Mouse (Mus musculus): ENCODE measurements at regions not wholly inside any gene's neighbourhood (a gene's known extent, or its start where the extent isn't known, plus 50 kb on each side); places are given as distances from the start of the nearest gene placed in this dataset.

DNA sequence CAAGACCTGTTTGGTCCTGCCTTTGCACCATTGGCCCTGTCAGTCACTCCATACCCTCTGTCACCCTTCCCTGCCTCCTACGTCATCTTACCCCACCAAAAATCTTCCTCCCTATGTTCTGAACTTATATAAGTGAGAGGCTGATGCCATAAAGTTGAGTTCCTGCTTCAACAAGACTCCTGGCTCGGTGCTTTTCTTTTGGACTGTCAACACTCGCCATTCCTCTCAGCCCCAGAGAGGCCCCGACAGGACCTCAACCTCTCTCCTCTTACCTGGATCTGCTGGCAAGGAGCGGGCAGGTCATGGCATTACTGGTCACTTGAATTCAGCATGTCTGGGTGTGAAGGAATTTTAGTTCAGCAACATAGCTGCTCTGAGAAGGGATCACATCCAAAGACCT, 86.9 kb downstream of the Rnd3 start:
- Histone ChIP-seq H3K9ac (replicated peaks; ENCODE audit: low read depth, low read length) (no peak overlapping the region), H3K4me3 (ENCODE audit: low read depth, low read length) (no peak overlapping the region), H3K9me3 (replicated peaks; ENCODE audit: control insufficient read depth, low read length) (no peaks in the 10 kb centered on the region), H3K4me2 (ENCODE audit: low read depth, low read length) (no peak overlapping the region), H3K27me3 (ENCODE audit: control insufficient read depth, insufficient read depth, low read length) (no peaks in the 10 kb centered on the region), H3K36me3 (replicated peaks; ENCODE audit: control insufficient read depth, insufficient read depth, low read length) (no peaks in the 10 kb centered on the region), H3K27ac (ENCODE audit: low read depth) (no peak overlapping the region), H3K4me1 (ENCODE audit: control insufficient read depth, insufficient read depth) (no peaks in the 10 kb centered on the region)
- TF ChIP-seq EP300 (IDR thresholded peaks at IDR 0.05; ENCODE audit: low read depth) (no peak), CTCF (IDR thresholded peaks at IDR 0.05; ENCODE audit: low read depth) (no peak)
- DNase-seq (ENCODE audit: low spot score): no peak
- no peak for ATAC-seq (ENCODE audit: insufficient read depth, low read depth)
- 83% methylated on average over 5 of the region's 5 CpGs for WGBS

DNA sequence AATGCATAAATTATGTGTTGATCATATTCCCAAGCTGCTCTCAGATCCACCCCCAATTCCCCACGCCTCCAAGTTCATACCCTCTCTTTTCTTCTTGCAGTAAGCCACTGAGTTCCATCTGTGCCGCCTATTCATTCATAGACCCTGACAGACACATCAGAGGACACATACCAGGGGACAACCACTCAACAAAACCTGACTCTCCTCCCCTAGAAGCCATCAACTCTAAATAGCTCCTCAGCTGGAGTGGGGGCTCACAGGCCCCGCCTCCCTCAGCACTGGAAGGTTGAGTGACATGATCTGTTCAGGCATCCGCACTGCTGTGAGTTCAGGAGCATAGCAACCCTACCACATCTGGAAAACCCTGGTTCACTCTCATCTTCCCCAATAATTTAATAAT, 90.8 kb downstream of the Rnd3 start:
- Histone ChIP-seq H3K27me3 (ENCODE audit: control insufficient read depth, insufficient read depth, low read length) (no peaks in the 10 kb centered on the region), H3K36me3 (replicated peaks; ENCODE audit: control insufficient read depth, insufficient read depth, low read length) (no peaks in the 10 kb centered on the region), H3K27ac (ENCODE audit: low read depth) (no peak overlapping the region), H3K9ac (replicated peaks; ENCODE audit: low read depth, low read length) (no peak overlapping the region), H3K4me1 (ENCODE audit: control insufficient read depth, insufficient read depth) (no peaks in the 10 kb centered on the region), H3K4me3 (ENCODE audit: low read depth, low read length) (no peak overlapping the region), H3K9me3 (replicated peaks; ENCODE audit: control insufficient read depth, low read length) (no peaks in the 10 kb centered on the region), H3K4me2 (ENCODE audit: low read depth, low read length) (no peak overlapping the region)
- TF ChIP-seq EP300 (IDR thresholded peaks at IDR 0.05; ENCODE audit: low read depth) (no peak), CTCF (IDR thresholded peaks at IDR 0.05; ENCODE audit: low read depth) (no peak)
- ATAC-seq (ENCODE audit: insufficient read depth, low read depth): no peak
- DNase-seq (ENCODE audit: low spot score): no peak
- 47% methylated on average over 4 of the region's 4 CpGs for WGBS

DNA sequence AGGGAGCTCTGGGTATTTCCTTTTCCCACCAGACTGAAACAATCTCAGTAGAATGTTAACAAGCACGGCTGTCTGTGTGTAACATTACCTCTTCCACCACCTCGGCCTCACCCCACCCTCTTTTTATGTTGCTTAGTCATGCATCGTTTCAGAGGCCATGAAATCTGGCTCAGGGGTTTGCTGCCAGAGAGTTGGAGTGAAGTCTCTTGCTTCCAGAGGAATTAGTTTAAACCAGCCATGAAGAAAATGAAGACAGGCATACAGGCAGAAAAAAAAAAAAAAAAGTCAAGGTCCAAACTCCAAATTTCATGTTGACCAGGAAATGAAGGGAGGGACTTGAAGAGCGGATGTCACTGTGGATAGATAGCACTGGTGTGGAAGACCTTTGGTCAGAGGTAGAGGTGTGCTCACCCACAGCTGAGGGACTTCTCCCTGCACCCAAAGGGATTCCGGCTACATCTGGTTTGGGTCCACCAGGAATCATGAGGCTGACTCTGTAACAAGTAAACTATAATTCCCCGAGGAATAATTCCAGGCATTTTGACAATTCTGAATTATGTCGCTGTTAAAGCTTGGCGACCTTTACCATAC, 92.7 kb downstream of the Rnd3 start:
- DNase-seq (ENCODE audit: low spot score): no peak
- Histone ChIP-seq H3K27ac (ENCODE audit: low read depth) (no peak overlapping the region), H3K4me3 (ENCODE audit: low read depth, low read length) (no peak overlapping the region), H3K4me1 (ENCODE audit: control insufficient read depth, insufficient read depth) (no peaks in the 10 kb centered on the region), H3K9ac (replicated peaks; ENCODE audit: low read depth, low read length) (no peak overlapping the region), H3K9me3 (replicated peaks; ENCODE audit: control insufficient read depth, low read length) (no peaks in the 10 kb centered on the region), H3K4me2 (ENCODE audit: low read depth, low read length) (no peak overlapping the region), H3K27me3 (ENCODE audit: control insufficient read depth, insufficient read depth, low read length) (no peaks in the 10 kb centered on the region), H3K36me3 (replicated peaks; ENCODE audit: control insufficient read depth, insufficient read depth, low read length) (no peaks in the 10 kb centered on the region)
- TF ChIP-seq CTCF (IDR thresholded peaks at IDR 0.05; ENCODE audit: low read depth) (no peak), EP300 (IDR thresholded peaks at IDR 0.05; ENCODE audit: low read depth) (no peak)
- WGBS: 63% methylated on average over 8 of the region's 8 CpGs
- no peak for ATAC-seq (ENCODE audit: insufficient read depth, low read depth)

DNA sequence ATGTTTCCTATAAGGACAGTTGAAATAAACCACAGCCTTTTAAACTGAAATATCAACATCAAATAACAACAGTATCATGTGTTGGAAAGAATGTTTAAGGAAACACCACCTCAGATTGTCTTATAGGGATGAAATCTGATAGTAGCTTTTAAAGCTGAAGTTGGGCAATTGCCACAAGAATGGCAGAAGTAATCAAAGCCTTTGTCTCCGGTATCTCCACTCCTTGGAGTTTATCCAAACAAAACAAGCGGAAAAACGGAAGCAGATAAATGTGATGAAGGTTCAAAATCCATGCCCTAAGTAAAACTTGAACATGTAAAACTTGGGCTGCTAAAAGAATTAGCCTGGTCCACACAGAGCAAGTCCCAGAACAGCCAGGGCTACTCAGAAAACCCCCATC, 93.6 kb downstream of the Rnd3 start:
- H3K27ac ChIP-seq (ENCODE audit: low read depth): no peak overlapping the region
- no peak for TF ChIP-seq CTCF (IDR thresholded peaks at IDR 0.05; ENCODE audit: low read depth)
- no peak for TF ChIP-seq EP300 (IDR thresholded peaks at IDR 0.05; ENCODE audit: low read depth)
- no peaks in the 10 kb centered on the region for H3K36me3 ChIP-seq (replicated peaks; ENCODE audit: control insufficient read depth, insufficient read depth, low read length)
- no peaks in the 10 kb centered on the region for H3K27me3 ChIP-seq (ENCODE audit: control insufficient read depth, insufficient read depth, low read length)
- no peak overlapping the region for H3K4me2 ChIP-seq (ENCODE audit: low read depth, low read length)
- H3K4me1 ChIP-seq (ENCODE audit: control insufficient read depth, insufficient read depth): no peaks in the 10 kb centered on the region
- H3K4me3 ChIP-seq (ENCODE audit: low read depth, low read length): no peak overlapping the region
- no peak overlapping the region for H3K9ac ChIP-seq (replicated peaks; ENCODE audit: low read depth, low read length)
- WGBS: 45% methylated on average over 3 of the region's 3 CpGs
- DNase-seq (ENCODE audit: low spot score) (no peak), ATAC-seq (ENCODE audit: insufficient read depth, low read depth) (no peak)
- H3K9me3 ChIP-seq (replicated peaks; ENCODE audit: control insufficient read depth, low read length): no peaks in the 10 kb centered on the region

DNA sequence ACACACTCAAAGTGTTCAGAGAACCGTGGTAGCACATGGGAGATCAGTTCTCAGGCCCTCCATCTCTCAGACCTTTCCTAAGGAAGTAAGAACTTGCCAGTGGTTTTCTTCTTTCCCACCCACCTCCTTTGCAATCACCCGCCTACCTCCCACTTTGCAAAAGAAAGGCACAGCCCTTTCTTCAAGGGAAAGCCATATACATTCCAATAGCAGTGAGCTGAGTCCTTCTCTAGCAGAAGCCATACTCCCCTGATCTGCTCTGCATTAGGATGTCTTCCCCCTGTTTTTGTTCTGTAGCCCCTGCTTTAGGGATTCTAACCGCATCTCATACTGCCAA, 99.1 kb downstream of the Rnd3 start:
- no peak for TF ChIP-seq CTCF (IDR thresholded peaks at IDR 0.05; ENCODE audit: low read depth)
- TF ChIP-seq EP300 (IDR thresholded peaks at IDR 0.05; ENCODE audit: low read depth): no peak
- ATAC-seq (ENCODE audit: insufficient read depth, low read depth): no peak
- peaks cover 5% of the 10 kb centered on the region; the same call in 1 of the 2 replicates for H3K4me1 ChIP-seq (ENCODE audit: control insufficient read depth, insufficient read depth)
- H3K36me3 ChIP-seq (replicated peaks; ENCODE audit: control insufficient read depth, insufficient read depth, low read length): no peaks in the 10 kb centered on the region
- no peak overlapping the region for H3K4me2 ChIP-seq (ENCODE audit: low read depth, low read length)
- no peaks in the 10 kb centered on the region for H3K9me3 ChIP-seq (replicated peaks; ENCODE audit: control insufficient read depth, low read length)
- no peak for DNase-seq (ENCODE audit: low spot score)
- no peak overlapping the region for H3K4me3 ChIP-seq (ENCODE audit: low read depth, low read length)
- no peak overlapping the region for H3K9ac ChIP-seq (replicated peaks; ENCODE audit: low read depth, low read length)
- 69% methylated on average over 3 of the region's 3 CpGs for WGBS
- no peaks in the 10 kb centered on the region for H3K27me3 ChIP-seq (ENCODE audit: control insufficient read depth, insufficient read depth, low read length)
- no peak overlapping the region for H3K27ac ChIP-seq (ENCODE audit: low read depth)

DNA sequence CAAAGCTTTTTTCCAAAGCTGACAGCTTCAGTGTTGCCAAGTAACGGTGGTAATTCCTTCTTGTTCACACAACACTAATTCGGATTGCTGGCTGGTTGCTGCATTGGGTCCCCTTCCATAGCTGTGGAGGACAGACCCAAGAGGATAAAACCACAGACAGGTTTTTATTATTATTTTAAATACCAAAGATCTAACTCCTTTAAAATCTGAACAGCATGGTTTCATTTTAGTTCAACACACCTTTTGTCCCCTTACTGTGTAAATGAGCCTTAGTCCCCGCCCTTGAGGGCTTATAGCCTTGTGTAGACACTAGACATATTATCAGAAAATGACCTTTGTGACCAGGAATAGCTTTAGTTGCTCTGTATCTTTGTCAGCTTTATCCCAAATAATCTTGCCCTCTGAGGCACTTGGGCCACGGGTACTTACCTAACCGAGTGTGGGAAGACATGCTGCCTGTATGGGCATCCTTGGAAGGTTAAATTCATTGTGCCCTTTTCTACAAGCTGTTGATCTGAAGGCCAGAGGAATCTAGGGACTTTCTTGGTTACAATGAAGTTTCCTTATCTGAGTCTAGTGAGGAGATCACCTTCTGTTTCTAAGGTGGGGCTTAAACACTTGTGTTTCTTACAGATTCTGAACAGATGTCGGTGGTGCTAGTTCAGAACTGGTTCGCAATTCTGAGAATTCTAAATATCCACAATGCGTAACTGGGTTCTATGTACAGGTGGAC, 99.6 kb downstream of the Rnd3 start:
- Histone ChIP-seq H3K27me3 (ENCODE audit: control insufficient read depth, insufficient read depth, low read length) (no peaks in the 10 kb centered on the region), H3K36me3 (replicated peaks; ENCODE audit: control insufficient read depth, insufficient read depth, low read length) (no peaks in the 10 kb centered on the region), H3K9ac (replicated peaks; ENCODE audit: low read depth, low read length) (no peak overlapping the region), H3K4me3 (ENCODE audit: low read depth, low read length) (no peak overlapping the region), H3K4me1 (ENCODE audit: control insufficient read depth, insufficient read depth) (peaks cover 5% of the 10 kb centered on the region; the same call in 1 of the 2 replicates), H3K4me2 (ENCODE audit: low read depth, low read length) (no peak overlapping the region), H3K9me3 (replicated peaks; ENCODE audit: control insufficient read depth, low read length) (no peaks in the 10 kb centered on the region), H3K27ac (ENCODE audit: low read depth) (no peak overlapping the region)
- TF ChIP-seq EP300 (IDR thresholded peaks at IDR 0.05; ENCODE audit: low read depth): no peak
- no peak for TF ChIP-seq CTCF (IDR thresholded peaks at IDR 0.05; ENCODE audit: low read depth)
- 71% methylated on average over 8 of the region's 8 CpGs for WGBS
- ATAC-seq (ENCODE audit: insufficient read depth, low read depth) (no peak), DNase-seq (ENCODE audit: low spot score) (no peak)
